Mouse (Mus musculus) frontal cortex, postnatal 14 days (tissue): ENCODE measurements around the gene Cdc123.
A peak's percentile ranks its signal among the peaks of the same experiment; 100 is the strongest.
"Not testable (repeated sequence)": the region's sequence is repeated elsewhere in the genome, so short reads cannot be mapped to it uniquely, and the experiment has no call there.

Experiments used
- DNase-seq, 2 experiments: peaks; one replicate each; pipeline ENCODE4 v3.0.0; 2022; ENCODE audit warnings: low spot score in 2 of 2

Cdc123 gene

DNA sequence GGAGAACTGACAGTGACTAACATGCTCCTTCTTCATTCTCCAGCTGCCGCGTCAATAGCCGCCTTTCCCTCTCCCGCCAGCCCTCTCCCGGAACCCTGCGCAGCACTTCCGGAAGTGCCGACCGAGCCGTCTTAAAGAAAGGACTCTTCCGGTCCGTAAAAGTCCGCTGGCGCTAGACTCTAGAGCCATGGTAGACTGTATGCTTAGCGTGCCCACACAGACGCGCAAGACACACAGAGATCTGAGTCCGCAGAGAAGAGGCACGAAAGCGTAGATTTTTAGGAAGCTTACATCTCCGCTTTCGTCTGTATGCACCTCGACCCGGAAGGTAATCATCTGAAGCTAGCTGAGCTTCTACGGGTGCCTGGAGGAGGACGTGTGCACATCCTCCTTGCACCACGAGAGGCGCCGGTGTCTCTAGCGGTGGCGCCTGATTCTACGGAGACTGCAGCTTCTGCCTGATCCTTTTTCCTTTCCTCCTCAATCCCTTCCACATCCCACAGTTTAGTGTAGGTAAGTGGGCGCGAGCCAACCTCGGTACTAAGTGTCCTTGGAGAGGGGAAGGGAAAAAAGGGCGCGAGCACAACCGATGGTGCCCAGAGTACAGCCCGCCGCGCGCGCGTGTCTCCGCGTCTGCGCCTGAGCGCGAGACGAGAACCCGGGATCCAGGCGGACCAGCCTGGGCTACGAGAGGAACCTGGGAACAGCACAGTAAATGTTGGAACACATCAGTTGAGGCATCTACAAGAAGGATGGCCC is at the start of gene Cdc123, which contains the start of gene Nudt5:
Gene Cdc123 (minus strand): TSS at position 292 of the 759 bp plus-strand sequence.
Gene Nudt5 (plus strand): TSS at position 147 of the 759 bp plus-strand sequence.
- DNase-seq = peak; percentile 87 to 88

GRCm38 (mm10) chr2:5894296-5894695 is 49.3 kb upstream of the Cdc123 start:
- DNase-seq = no peak

GRCm38 (mm10) chr2:5889412-5889811 is 44.4 kb upstream of the Cdc123 start:
- DNase-seq = no peak

- DNase-seq = no peak
Measured at GRCm38 (mm10) chr2:5888865-5889264, 43.9 kb upstream of the Cdc123 start.

DNA sequence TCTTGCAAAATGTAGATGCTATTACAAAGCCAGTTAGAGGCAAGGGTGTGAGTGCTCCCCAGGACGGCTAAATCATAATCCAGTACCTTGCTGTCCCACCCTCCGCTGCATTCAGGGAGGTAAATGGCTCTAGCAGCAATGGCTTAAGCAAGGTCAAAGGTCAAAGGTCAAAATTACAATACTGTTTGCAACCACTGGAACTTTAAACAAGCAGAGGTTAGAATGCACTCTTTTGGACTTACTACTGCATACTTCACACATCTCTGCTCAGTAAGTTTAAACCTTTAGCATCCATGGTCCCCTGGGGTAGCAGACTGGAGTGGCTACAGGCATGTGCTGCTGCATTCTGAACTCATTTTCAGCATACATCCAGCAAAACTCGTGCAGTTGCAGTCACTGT is 32.5 kb upstream of the Cdc123 start:
- no peak for DNase-seq

DNA sequence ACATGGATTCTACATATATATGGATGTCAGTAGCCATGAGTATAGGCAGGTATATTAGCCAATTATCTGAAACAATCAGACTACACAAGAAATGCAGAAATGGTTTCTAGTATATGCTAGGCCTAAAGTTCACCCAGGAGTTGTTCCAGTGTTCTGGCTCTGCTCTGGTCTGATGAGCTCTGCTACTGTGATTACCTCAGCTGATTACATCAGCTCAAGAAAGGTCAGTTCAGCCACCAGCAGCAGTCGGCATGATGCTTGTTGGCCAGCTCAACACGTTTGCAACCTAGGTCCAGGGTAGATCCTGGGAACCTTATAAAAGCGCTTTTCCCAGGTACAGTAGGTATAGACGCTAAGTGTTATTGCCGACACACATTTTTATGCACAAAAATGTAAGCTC is 24.8 kb upstream of the Cdc123 start:
- no peak for DNase-seq

- no peak for DNase-seq
Measured at GRCm38 (mm10) chr2:5867681-5868080, 22.7 kb upstream of the Cdc123 start.

GRCm38 (mm10) chr2:5862834-5863233 is 17.9 kb upstream of the Cdc123 start, which contains the start of gene Gm13199:
TSS of gene Gm13199 (minus strand) at chr2:5862934.
- DNase-seq = no peak

DNA sequence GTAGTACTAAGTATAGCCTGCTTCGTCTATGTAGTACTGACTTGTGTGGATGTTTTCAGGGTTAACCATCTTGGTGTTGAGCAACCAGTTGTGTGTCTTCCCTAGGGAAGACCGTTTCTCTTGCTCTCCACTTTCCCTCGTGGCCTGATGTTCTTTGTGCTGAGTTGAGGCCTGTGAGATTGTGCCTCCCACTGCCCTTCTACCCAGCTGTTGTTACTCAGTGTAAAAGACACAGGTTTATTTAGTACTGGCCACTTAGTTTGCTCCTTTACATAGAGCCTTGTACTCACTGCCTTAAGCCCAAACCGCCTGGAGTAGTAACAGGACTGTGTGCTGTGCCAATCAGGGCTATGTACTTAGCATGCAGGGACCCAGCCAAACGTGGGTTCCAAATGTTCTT is 6.9 kb upstream of the Cdc123 start:
- DNase-seq = no peak

DNA sequence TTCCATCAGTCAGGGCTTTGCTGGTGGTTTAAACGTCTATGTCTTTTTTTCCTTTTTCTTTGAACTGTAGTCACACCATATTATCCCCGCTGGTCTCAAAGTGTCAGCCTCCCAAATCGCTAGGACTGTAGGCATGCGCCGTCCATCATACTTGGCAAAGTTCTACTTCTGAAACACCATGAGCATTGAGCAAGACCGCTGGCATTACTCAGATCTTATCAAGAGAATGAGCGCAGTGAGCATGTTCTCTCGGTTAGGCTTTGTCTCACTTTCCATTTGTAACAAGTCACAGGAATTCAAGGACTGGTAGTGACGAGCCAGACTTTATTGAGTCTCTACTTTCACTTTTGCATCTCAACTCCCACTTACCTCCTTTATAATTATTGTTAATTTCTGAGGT is 6.2 kb upstream of the Cdc123 start:
- no peak for DNase-seq

DNA sequence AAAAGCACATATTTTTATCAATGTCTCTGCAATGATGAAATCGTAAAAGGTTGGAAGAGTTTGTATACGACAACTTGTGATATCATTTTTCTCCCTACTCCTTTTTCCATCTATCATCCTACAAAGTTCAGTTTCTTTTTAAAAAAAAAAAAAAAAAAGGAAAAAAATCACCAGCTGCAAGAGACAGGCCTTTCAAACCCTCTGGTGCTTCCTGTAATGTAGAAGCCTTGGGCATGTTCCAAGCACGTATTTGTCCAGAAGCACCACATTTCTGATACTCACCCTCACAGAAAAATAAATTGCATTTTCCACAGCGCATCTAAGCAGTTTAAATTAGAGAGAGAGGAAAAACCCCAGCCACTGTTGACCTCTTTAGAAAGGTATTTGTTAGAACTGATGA is 862 bp upstream of the Cdc123 start:
- no peak for DNase-seq

DNA sequence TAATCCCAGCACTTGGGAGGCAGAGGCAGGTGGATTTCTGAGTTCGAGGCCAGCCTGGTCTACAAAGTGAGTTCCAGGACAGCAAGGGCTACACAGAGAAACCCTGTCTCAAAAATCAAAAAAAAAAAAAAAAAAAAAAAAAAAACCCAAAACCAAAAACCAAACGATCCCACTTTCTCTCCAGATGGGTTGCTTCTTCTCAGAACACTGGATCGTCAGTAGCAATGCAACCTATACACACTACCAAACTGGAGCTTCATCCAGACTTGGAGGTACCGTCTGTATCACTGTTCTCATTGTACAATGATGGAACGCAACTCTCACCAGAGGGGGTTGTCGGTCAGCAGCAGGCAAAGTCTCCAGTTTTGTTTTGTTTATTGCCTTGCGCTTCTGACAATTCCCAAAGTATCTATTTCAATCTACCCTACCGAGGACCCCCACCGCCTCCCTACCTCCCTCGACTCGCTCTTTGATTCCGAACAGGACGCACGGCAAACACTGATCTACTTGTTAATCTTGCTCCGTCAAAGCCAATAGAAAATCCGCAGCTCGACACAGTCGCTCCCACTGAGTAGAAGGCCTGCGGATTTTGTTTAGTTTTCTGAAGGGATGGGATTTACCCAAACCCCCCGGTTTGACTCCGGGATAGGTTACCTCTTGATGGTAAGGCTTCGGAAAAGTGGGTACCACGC is 637 bp downstream of the Cdc123 start:
- DNase-seq = no peak

DNA sequence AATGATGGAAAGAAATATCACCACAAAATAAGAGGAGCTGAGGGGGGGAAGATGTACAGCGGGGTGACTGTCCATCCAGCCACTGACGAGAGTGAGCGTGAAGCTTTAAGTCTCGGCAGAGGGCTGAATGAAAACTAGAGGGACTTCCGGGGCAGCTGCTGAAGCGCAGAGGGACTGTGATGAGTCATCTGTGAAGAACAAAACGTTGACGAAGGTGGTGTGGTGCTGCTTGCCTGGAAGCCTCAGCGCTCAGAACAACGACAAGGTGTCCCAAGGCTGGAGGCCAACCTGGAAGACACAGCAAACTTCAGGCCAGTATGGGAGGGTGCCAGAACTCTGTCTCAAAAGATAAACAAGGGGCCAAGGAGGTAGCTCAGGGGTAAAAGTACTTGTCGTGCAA is 4.1 kb downstream of the Cdc123 start:
- no peak for DNase-seq

DNA sequence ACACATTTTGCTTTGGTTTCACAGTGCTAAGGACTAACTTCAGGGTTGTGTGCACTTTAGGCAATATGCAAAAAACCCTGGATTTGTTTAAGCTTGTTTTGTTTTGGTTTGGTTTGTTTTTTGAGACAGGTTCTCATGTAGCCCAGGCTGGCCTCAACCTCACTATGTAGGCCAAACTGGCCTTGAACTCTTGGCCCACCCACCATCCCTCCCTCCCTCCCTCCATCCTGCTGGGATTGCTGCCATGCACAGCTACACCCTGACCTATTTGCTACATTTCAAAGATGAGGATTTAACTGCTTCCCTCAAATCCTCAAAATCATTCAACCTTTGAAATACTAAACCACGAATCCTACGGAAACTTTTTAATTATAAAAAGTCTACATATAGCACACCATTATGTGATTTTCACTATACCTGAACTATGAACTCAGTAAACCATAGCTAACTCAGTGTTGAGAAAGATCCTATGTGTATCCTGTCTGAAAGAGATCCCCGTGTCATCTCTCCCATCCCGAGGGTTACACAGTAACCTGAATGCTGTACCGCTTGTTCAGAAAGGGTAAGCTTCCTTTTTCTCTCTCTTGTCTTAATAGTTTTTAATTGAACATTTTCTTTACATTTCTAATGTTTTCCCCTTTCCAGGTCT is 19.6 kb downstream of the Cdc123 start:
- no peak for DNase-seq

- DNase-seq = no peak
Measured at GRCm38 (mm10) chr2:5824685-5825084, 20.3 kb downstream of the Cdc123 start.

DNA sequence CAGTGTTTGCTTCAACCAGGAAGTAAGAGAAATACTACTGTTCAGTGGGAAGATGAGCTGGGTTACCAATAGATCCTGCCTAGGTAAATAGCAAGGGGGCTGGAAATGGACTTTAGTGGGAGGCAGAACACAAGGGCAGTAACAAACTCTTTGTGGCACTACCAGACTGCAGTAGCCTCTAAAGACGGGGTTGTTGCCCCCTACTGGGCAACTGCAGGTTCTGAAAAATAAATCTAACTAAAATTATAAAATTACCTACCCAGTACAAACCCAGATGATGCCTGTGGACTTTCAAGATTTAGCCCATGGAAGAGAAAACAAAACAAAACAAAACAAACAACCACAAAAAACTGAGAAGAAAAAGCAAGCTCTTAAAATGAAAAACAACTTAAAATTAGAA is 20.8 kb downstream of the Cdc123 start:
- no peak for DNase-seq

DNA sequence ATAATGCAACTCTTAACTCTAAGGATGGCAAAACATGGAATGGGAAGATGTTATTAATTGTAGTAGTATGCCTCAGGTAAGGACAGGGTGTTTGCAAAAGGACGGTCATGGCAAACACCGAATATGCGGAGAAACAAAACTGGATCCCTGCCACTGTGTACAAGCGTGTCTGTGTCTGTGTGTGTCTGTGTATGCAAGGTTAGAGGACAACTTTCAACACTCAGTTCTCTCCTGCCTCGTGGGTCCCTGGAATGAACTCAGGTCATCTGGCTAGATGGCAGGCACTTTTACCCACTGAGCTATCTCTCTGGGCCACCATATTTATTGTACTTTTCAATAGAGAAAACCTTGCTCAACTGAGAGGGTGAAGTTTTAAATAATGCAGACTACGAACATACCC is 22.5 kb downstream of the Cdc123 start:
- DNase-seq = no peak

DNA sequence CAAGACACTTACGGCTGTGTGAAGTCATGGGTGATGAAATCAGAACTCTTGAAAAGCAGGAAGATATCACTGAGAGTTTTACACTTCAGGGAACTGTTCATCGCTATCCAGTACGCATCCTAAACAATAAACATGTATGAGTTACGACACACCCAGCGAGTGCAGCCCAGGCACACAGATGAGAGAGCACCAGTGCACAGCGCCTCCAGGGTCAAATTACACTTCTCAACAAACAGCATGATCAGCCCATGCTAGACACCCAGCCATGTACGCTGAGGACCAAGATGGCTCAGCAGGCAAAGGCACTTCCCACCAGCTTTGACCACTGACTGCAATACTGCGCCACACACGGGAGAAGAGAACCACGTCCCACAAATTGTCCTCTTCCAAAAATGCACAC is 23.7 kb downstream of the Cdc123 start:
- DNase-seq = no peak

GRCm38 (mm10) chr2:5811235-5811782 is 33.7 kb downstream of the Cdc123 start:
- no peak for DNase-seq

DNA sequence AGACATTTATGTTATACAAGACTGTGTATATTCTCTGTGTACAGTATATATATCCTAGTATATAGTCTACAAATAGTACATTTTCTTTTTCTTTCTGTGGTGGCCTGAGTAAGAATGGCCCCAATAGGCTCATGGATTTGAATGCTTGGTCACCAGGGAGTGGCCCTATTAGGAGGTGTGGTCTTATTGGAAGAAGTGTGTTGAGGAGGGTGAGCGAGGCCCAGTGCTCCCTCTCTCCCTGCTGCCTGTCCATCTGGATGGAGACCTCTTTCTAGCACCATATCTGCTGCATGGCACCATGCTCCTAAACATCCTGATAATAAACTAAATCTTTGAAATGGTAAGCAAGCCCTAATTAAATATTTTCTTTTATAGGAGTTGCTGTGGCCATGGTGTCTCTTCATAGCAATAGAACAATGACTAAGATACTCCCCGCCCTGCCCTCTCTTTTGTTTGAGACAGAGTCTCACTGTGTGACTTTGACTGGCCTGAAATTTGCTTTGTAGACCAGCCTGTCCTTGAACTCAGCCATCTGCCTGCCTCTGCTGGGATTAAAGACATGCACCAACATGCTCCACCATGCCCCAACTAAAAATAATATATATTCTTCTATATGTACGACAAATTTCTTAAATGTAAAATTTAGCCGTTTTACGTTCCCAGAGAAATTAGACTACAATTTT is 34.8 kb downstream of the Cdc123 start:
- DNase-seq = no peak

DNA sequence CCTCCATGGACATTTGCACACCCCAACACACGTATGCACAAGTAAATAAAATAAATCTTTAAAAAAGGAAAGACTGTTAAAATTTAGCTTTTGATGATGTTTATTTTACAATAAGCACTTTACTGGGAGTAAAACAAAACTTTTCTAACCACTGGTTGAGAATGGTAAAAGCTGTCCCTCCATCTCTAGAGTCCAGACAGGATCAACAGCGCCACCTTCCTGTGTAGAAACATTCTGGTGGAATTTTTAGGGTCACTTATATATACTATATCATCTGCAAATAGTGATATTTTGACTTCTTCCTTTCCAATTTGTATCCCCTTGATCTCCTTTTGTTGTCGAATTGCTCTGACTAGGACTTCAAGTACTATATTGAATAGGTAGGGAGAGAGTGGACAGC is 38.8 kb downstream of the Cdc123 start:
- DNase-seq = not testable (repeated sequence)

- no peak for DNase-seq
Measured at GRCm38 (mm10) chr2:5805228-5805627, 39.7 kb downstream of the Cdc123 start.
